Mouse (Mus musculus): ENCODE data around the gene Slc6a1. TPM values are rescaled to one million over a fixed set of nuclear protein-coding genes. Genes with fewer than 3 reads are reported as not detected.

The Slc6a1 gene
- total and polyA plus RNA-seq, 3 experiments = 0.04 TPM; not detected in 2

DNA sequence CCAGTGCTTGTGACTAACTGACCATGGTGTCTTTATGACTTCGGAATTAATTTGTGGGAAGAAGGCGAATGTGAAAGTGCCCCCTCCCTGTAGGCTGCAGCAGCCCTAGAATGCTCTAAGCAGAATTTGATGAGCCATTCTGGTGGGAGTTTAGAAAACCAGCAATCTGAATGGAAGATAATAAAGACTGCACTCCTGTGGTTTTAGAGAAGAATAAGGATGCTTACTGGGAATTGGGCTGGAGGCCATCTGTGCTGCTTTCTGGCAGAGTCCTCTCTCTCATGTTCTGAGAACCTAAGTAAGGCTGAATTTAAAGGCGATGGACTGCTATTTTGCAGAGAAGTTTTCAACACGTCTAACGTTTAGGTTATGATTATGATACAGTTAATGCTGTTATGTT, 42.4 kb downstream of the Slc6a1 start:
- H3K4me3 ChIP-seq (replicated peaks in 1 of 3; ENCODE audit: low read depth in 2 of 3, low read length in 2 of 3, poor library complexity in 1 of 3) = no peak overlapping the region
- dilution Hi-C loops (cut with MboI; ENCODE audit: extremely low pct_ligation_motif_present, extremely low pct_unique_long_range_greater_than_20kb, low sequenced_read_pairs) = no loop called here

DNA sequence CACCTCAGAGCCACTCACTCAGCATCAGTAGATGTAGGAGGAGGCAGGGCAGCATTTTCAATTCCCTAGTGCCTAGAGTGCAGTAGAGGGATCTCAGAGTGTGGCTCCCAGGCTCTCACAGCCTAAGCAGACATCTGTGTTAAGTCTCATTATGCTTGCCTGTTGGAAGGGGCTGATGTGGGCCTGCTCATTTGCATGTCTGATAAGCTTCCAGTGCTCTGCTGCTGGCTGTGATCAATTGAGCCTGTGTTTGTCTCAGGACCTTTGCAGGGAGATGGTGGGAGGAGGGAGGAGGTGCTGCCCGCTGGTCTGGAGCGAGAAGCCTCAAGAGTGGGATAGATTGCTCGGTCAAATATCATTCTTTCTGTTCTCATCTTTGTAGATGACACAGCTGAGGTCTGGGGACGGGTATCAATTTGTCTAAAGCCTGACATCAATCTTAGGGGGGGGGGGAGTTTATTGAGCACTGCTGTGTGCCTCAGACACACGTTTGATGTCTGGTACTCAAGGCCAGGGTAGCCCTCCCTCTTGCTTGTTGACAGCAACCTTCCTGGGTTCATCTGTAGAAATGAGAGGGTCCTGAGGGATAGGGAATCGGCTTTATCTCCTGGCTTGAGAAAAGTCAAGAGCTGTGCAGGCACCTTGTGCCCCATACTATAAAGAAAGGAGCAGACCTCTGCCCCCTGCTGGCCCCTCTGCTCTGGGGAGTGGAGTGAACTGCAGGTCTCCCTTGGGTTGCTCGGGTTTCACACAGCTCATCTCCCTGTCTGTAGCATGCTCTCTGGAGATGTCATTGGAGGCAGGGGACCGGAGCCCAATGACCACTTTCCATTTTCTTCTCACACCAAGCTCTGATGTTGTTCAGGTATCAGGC, 47.4 kb downstream of the Slc6a1 start:
- H3K36me3 ChIP-seq (replicated peaks in 1 of 2; ENCODE audit: control insufficient read depth in 1 of 2, insufficient read depth in 1 of 2, low read length in 1 of 2) = no peaks in the 10 kb centered on the region

More for the DNA sequence above, 42.4 kb downstream of the Slc6a1 start:
- H3K36me3 ChIP-seq (replicated peaks in 1 of 2; ENCODE audit: control insufficient read depth in 1 of 2, insufficient read depth in 1 of 2, low read length in 1 of 2) = no peaks in the 10 kb centered on the region
- in situ Hi-C loops (cut with MboI; ENCODE audit: low pct_ligation_motif_present, low pct_unique_long_range_greater_than_20kb, low sequenced_read_pairs) = loop anchor here (25.0 kb wide), 1 partner anchor 362 kb away; no protein-coding TSS in a partner anchor
- DNase-seq (ENCODE audit: extremely low read depth) = no peak
- no peak overlapping the region for H3K27ac ChIP-seq (ENCODE audit: insufficient read depth, low read depth)
- no peak for TF ChIP-seq ZC3H11A (IDR thresholded peaks at IDR 0.05; ENCODE audit: low read depth, low read length)
- no peak for TF ChIP-seq BHLHE40 (IDR thresholded peaks at IDR 0.05; ENCODE audit: low read depth, low read length)
- TF ChIP-seq MAFK (IDR thresholded peaks at IDR 0.05; ENCODE audit: insufficient replicate concordance, low read length) = no peak
- TF ChIP-seq RAD21 (IDR thresholded peaks at IDR 0.05; ENCODE audit: low read depth, low read length) = no peak
- no peak for TF ChIP-seq MYC (IDR thresholded peaks at IDR 0.05; ENCODE audit: low read depth, low read length)
- TF ChIP-seq HCFC1 (IDR thresholded peaks at IDR 0.05; ENCODE audit: low read depth, low read length) = no peak
- no peak for TF ChIP-seq USF1 (IDR thresholded peaks at IDR 0.05; ENCODE audit: low read depth, low read length)
- TF ChIP-seq JUN (IDR thresholded peaks at IDR 0.05; ENCODE audit: insufficient read depth, low read depth, low read length) = no peak
- TF ChIP-seq TCF12 (IDR thresholded peaks at IDR 0.05; ENCODE audit: low read depth, low read length) = no peak
- H3K4me2 ChIP-seq (ENCODE audit: insufficient read depth, low read depth, poor library complexity, severe bottlenecking) = no peak overlapping the region
- peaks cover 4% of the 10 kb centered on the region for H3K9me3 ChIP-seq (replicated peaks; ENCODE audit: low read length)
- H3K9ac ChIP-seq (ENCODE audit: insufficient read depth, low read depth) = no peak overlapping the region
- H3K4me1 ChIP-seq (ENCODE audit: control insufficient read depth in 1 of 2, insufficient read depth in 2 of 2) = no peaks in the 10 kb centered on the region
- H3K79me2 ChIP-seq (replicated peaks; ENCODE audit: control insufficient read depth, extremely low read depth, insufficient read depth, poor library complexity, severe bottlenecking) = no peaks in the 10 kb centered on the region
- H3K27me3 ChIP-seq (replicated peaks) = peaks cover 61% of the 10 kb centered on the region

DNA sequence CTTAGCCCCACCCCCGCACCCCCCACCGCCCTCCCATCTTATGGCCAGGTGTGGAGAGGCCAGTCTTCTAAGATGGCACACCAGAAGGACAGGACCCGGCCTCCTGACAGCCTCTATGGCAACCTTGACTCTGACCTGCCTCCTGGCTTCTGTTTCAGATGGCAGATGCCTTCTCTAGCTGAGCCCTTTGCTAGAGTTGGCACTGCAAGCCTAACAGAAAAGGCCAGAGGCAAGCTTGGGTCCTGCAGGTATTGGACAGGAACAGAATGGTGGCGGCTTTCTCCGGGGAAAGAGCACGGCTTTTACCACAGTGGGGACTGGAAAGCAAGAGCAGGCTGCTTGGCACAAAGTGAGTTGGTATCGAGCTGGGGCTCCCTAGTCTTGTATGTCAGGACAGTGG, 49.5 kb downstream of the Slc6a1 start:
- no peak overlapping the region for H3K4me2 ChIP-seq (ENCODE audit: insufficient read depth, low read depth, poor library complexity, severe bottlenecking)
- H3K9me3 ChIP-seq (replicated peaks; ENCODE audit: low read length) = no peaks in the 10 kb centered on the region
- H3K27me3 ChIP-seq (replicated peaks) = peaks cover 90% of the 10 kb centered on the region
- H3K27ac ChIP-seq (ENCODE audit: insufficient read depth, low read depth) = no peak overlapping the region
- no peak overlapping the region for H3K4me3 ChIP-seq (replicated peaks in 1 of 3; ENCODE audit: low read depth in 2 of 3, low read length in 2 of 3, poor library complexity in 1 of 3)
- H3K4me1 ChIP-seq (ENCODE audit: control insufficient read depth in 1 of 2, insufficient read depth in 2 of 2) = no peaks in the 10 kb centered on the region
- no peak overlapping the region for H3K9ac ChIP-seq (ENCODE audit: insufficient read depth, low read depth)
- dilution Hi-C loops (cut with MboI; ENCODE audit: extremely low pct_ligation_motif_present, extremely low pct_unique_long_range_greater_than_20kb, low sequenced_read_pairs) = no loop called here
- no peaks in the 10 kb centered on the region for H3K79me2 ChIP-seq (replicated peaks; ENCODE audit: control insufficient read depth, extremely low read depth, insufficient read depth, poor library complexity, severe bottlenecking)
- TF ChIP-seq JUND (conservative IDR thresholded peaks at IDR 0.05; ENCODE audit: low read depth, low read length) (no peak), USF1 (IDR thresholded peaks at IDR 0.05; ENCODE audit: low read depth, low read length) (no peak), ZMIZ1 (IDR thresholded peaks at IDR 0.05; ENCODE audit: low read depth, low read length) (no peak), MAFK (IDR thresholded peaks at IDR 0.05; ENCODE audit: insufficient replicate concordance, low read length) (no peak), HCFC1 (IDR thresholded peaks at IDR 0.05; ENCODE audit: low read depth, low read length) (no peak), PAX5 (IDR thresholded peaks at IDR 0.05; ENCODE audit: low read length) (no peak), ZNF384 (IDR thresholded peaks at IDR 0.05; ENCODE audit: low read depth, low read length) (no peak), MYC (IDR thresholded peaks at IDR 0.05; ENCODE audit: low read depth, low read length) (no peak), RAD21 (IDR thresholded peaks at IDR 0.05; ENCODE audit: low read depth, low read length) (no peak), JUN (IDR thresholded peaks at IDR 0.05; ENCODE audit: insufficient read depth, low read depth, low read length) (no peak), ZKSCAN1 (IDR thresholded peaks at IDR 0.05; ENCODE audit: borderline replicate concordance, low read depth, low read length) (no peak), USF2 (conservative IDR thresholded peaks at IDR 0.05; ENCODE audit: low read depth, low read length) (no peak), RCOR1 (conservative IDR thresholded peaks at IDR 0.05; ENCODE audit: low read depth, low read length) (no peak), CHD2 (IDR thresholded peaks at IDR 0.05; ENCODE audit: low read length) (no peak), MAZ (IDR thresholded peaks at IDR 0.05; ENCODE audit: low read depth, low read length) (no peak), BHLHE40 (IDR thresholded peaks at IDR 0.05; ENCODE audit: low read depth, low read length) (no peak), ETS1 (conservative IDR thresholded peaks at IDR 0.05; ENCODE audit: low read depth, low read length) (no peak), EP300 (IDR thresholded peaks at IDR 0.05; ENCODE audit: low read length) (no peak), POLR2AphosphoS2 (IDR thresholded peaks at IDR 0.05; ENCODE audit: low read depth, low read length) (no peak)
- in situ Hi-C loops (cut with MboI; ENCODE audit: low pct_ligation_motif_present, low pct_unique_long_range_greater_than_20kb, low sequenced_read_pairs) = loop anchor here (25.0 kb wide), 1 partner anchor 355 kb away; no protein-coding TSS in a partner anchor
- no peak for DNase-seq (ENCODE audit: extremely low read depth)
- no peaks in the 10 kb centered on the region for H3K36me3 ChIP-seq (replicated peaks in 1 of 2; ENCODE audit: control insufficient read depth in 1 of 2, insufficient read depth in 1 of 2, low read length in 1 of 2)

More for the DNA sequence above, 47.4 kb downstream of the Slc6a1 start:
- Histone ChIP-seq H3K4me1 (ENCODE audit: control insufficient read depth in 1 of 2, insufficient read depth in 2 of 2) (no peaks in the 10 kb centered on the region), H3K27me3 (replicated peaks) (peaks cover 82% of the 10 kb centered on the region), H3K27ac (ENCODE audit: insufficient read depth, low read depth) (no peak overlapping the region), H3K9me3 (replicated peaks; ENCODE audit: low read length) (no peaks in the 10 kb centered on the region), H3K4me2 (ENCODE audit: insufficient read depth, low read depth, poor library complexity, severe bottlenecking) (no peak overlapping the region), H3K4me3 (replicated peaks in 1 of 3; ENCODE audit: low read depth in 2 of 3, low read length in 2 of 3, poor library complexity in 1 of 3) (no peak overlapping the region), H3K9ac (ENCODE audit: insufficient read depth, low read depth) (no peak overlapping the region), H3K79me2 (replicated peaks; ENCODE audit: control insufficient read depth, extremely low read depth, insufficient read depth, poor library complexity, severe bottlenecking) (no peaks in the 10 kb centered on the region)
- dilution Hi-C loops (cut with MboI; ENCODE audit: extremely low pct_ligation_motif_present, extremely low pct_unique_long_range_greater_than_20kb, low sequenced_read_pairs) (no loop called here), in situ Hi-C loops (cut with MboI; ENCODE audit: low pct_ligation_motif_present, low pct_unique_long_range_greater_than_20kb, low sequenced_read_pairs) (loop anchor here (25.0 kb wide), 1 partner anchor 357 kb away; no protein-coding TSS in a partner anchor)
- no peak for DNase-seq (ENCODE audit: extremely low read depth)
- TF ChIP-seq SMC3 (IDR thresholded peaks at IDR 0.05; ENCODE audit: low read depth, low read length) = peak; percentile 27; the same call in 1 of the 2 replicates
- TF ChIP-seq ZMIZ1 (IDR thresholded peaks at IDR 0.05; ENCODE audit: low read depth, low read length) = no peak
- TF ChIP-seq CTCF (conservative IDR thresholded peaks at IDR 0.05 in 1 of 2, IDR thresholded peaks at IDR 0.05 in 1 of 2; ENCODE audit: low read depth in 2 of 2, low read length in 2 of 2) = peak in 1 of 2 experiments; percentile 47; a peak in 2 of 4 replicates
